Mouse (Mus musculus): ENCODE measurements around the gene S100a5.

GRCm38 (mm10) chr3:90626266-90627021, 18.1 kb downstream of the S100a5 start:
- TF ChIP-seq CTCF (IDR thresholded peaks at IDR 0.05; ENCODE audit: low read depth, low read length) (no peak), POLR2A (IDR thresholded peaks at IDR 0.05; ENCODE audit: borderline replicate concordance, low read depth, low read length) (no peak)
